Mouse (Mus musculus): ENCODE data around the gene Gnmt.
A peak's percentile ranks its signal among the peaks of the same experiment; 100 is the strongest.

GRCm38 (mm10) chr17:46751056-46751793, 22.3 kb upstream of the Gnmt start:
- no peak for TF ChIP-seq CTCF (IDR thresholded peaks at IDR 0.05; ENCODE audit: extremely low read depth, insufficient read depth, insufficient read length, insufficient replicate concordance)
- TF ChIP-seq POLR2A (IDR thresholded peaks at IDR 0.05; ENCODE audit: low read depth, low read length): peak; percentile 23; the same call in 1 of the 2 replicates
